Mouse (Mus musculus): ENCODE data around the gene Gm20388.

GRCm38 (mm10) chr8:122525004-122525403 is 2614.4 kb downstream of the Gm20388 start:
- TF ChIP-seq POLR2A (IDR thresholded peaks at IDR 0.05; ENCODE audit: low read depth, low read length) (no peak), CTCF (conservative IDR thresholded peaks at IDR 0.05; ENCODE audit: insufficient read depth, insufficient read length, low read depth, low read length) (no peak)

Data from kidney, adult 2 months (tissue).